Mouse (Mus musculus) embryonic stem cell, embryonic (primary cell): ENCODE measurements at regions not wholly inside any gene's neighbourhood (a gene's known extent, or its start where the extent isn't known, plus 50 kb on each side); places are given as distances from the start of the nearest gene placed in this dataset.

ENCODE experiments used
- CTCF ChIA-PET, 4 experiments: fragments of 300-600 bp in 2 of 4; fragments of 350-600 bp in 2 of 4; sonication (Branson Sonifier 250); formaldehyde crosslinking; loops; one replicate each; lab custom pipeline; 2022; ENCODE audit warnings: inconsistent platforms in 2 of 4; lab: Charles Lee
- POLR2A ChIA-PET, 4 experiments: fragments of 300-600 bp in 2 of 4; fragments of 350-600 bp in 2 of 4; sonication (Branson Sonifier 250); formaldehyde crosslinking; loops; one replicate each; lab custom pipeline; 2022; ENCODE audit warnings: antibody characterized with exemption in 4 of 4, inconsistent platforms in 1 of 4; lab: Charles Lee

- POLR2A ChIA-PET, result interaction anchor here in 2 of 4 experiments (0.6 to 2.2 kb wide), 4 partner anchors 8 to 78 kb away, joined by 3 to 14 read pairs (median 4); no protein-coding TSS in a partner anchor
- CTCF ChIA-PET, result no interaction called here
Measured at GRCm38 (mm10) chr6:134320379-134320932, 75.7 kb upstream of the Bcl2l14 start.

DNA sequence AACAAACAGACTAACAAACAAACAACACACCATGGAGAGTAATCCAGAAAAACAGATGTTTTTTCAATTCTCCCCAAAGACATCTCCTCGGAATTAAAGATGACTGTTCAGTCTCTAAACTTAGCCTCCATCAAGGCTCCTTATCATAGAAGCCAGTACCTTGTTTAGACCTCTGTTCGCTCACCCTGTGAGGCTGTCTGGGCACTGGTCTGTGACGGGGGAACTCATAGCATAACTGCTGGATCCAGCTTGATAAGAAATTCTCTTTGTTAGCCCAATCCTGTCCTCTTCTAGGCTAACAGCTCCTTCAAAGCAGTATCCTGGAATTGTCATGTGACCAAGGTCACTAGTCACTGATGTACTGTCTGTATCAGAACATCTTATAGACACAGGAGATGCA is 72.1 kb upstream of the Bcl2l14 start:
- ChIA-PET CTCF (no interaction called here), POLR2A (no interaction called here)

GRCm38 (mm10) chr6:134325564-134325963 is 70.6 kb upstream of the Bcl2l14 start:
- ChIA-PET CTCF (no interaction called here), POLR2A (interaction anchor here in 1 of 4 experiments (1.0 to 1.1 kb wide), 2 partner anchors 9 to 24 kb away, joined by 3 to 4 read pairs; no protein-coding TSS in a partner anchor)

DNA sequence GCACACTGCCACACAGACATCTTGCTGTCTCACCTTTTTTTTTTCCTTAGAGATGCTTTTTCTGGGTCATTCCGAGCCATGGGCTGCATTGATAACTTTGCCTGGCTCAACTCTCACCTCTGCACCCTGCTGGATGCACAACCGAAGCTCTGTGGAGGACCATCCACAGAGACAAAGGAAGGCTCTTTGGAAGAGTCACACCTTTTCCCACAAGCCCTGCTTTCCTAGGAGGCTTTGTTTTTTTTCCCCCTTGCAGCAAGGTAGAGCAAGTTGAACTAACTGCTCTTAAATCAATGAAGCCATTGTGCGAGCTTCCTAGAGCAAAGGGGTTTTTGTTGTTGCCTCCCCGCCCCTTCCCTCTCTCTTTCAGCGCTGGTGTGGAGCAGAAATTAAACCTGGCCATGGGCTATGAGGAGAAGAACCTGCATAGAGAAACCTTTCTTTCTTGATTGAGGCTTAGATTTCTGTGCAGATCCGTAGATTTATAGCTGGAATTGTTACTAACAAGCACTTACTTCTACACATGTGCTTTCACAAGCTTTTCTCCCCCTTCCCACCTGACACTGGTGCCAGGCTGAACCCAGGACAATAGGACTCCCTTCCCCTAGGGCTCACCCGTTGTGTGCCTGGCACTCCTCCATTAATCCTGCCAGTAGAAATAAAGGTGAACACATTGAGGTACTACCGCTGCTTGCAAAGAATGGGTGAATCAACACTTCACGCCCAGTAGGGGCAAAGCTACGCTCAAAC is 66.4 kb upstream of the Bcl2l14 start:
- CTCF ChIA-PET, result interaction anchor here in 2 of 4 experiments (0.5 to 1.1 kb wide), 3 partner anchors 39 to 533 kb away, joined by 3 to 6 read pairs (median 3); no protein-coding TSS in a partner anchor

GRCm38 (mm10) chr6:134330300-134330640 is 65.8 kb upstream of the Bcl2l14 start:
- CTCF ChIA-PET, result interaction anchor here in 2 of 4 experiments (0.5 to 1.1 kb wide), 2 partner anchors 39 to 533 kb away, joined by 3 to 6 read pairs; no protein-coding TSS in a partner anchor
- POLR2A ChIA-PET, result interaction anchor here in 2 of 4 experiments (0.9 to 1.6 kb wide), 6 partner anchors 10 to 39 kb away, joined by 3 to 10 read pairs (median 3); no protein-coding TSS in a partner anchor

More for the DNA sequence above, 66.4 kb upstream of the Bcl2l14 start:
- POLR2A ChIA-PET, result interaction anchor here in 2 of 4 experiments (0.7 to 1.6 kb wide), 8 partner anchors 9 to 88 kb away, joined by 3 to 10 read pairs (median 3); no protein-coding TSS in a partner anchor

GRCm38 (mm10) chr6:134332718-134333432 is 63.2 kb upstream of the Bcl2l14 start:
- CTCF ChIA-PET, result no interaction called here
- POLR2A ChIA-PET, result interaction anchor here in 2 of 4 experiments (0.7 to 2.6 kb wide), 8 partner anchors 11 to 58 kb away, joined by 3 to 20 read pairs (median 4); no protein-coding TSS in a partner anchor

DNA sequence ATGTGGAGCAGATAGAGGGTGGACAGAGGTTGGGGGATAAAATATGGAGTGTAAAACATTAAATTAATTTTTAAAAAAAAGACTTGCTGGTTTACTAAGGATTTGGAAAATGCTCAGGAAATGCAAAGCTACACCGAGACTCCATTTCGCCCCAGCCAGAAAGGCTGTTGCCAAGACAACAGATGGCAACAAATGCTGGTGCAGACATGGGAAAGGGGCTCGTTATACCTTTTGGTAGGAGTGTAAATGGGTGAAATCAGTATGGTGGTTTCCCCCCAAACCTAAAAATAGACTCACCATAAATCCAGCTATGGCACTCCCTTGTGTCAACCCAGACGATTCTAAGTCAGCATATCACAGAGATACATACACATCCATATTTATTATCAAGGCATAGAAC is 60.4 kb upstream of the Bcl2l14 start:
- CTCF ChIA-PET, result interaction anchor here in 1 of 4 experiments (0.6 to 0.7 kb wide), 2 partner anchors 60 to 563 kb away, joined by 4 read pairs; no protein-coding TSS in a partner anchor

GRCm38 (mm10) chr6:134342796-134343605 is 53.1 kb upstream of the Bcl2l14 start:
- ChIA-PET CTCF (interaction anchor here in 1 of 4 experiments (0.6 kb wide), 2 partner anchors 282 to 532 kb away, joined by 3 to 4 read pairs; no protein-coding TSS in a partner anchor), POLR2A (interaction anchor here in 2 of 4 experiments (1.5 to 2.8 kb wide), 2 partner anchors 8 kb away, joined by 6 to 9 read pairs; no protein-coding TSS in a partner anchor)

More for the DNA sequence above, 60.4 kb upstream of the Bcl2l14 start:
- POLR2A ChIA-PET, result interaction anchor here in 3 of 4 experiments (0.5 to 2.1 kb wide), 6 partner anchors 10 to 590 kb away, joined by 3 to 6 read pairs (median 3); no protein-coding TSS in a partner anchor

GRCm38 (mm10) chr6:134343606-134343901 is 52.6 kb upstream of the Bcl2l14 start:
- CTCF ChIA-PET, result no interaction called here
- POLR2A ChIA-PET, result interaction anchor here in 1 of 4 experiments (0.7 to 1.1 kb wide), 2 partner anchors 10 kb away, joined by 3 to 4 read pairs; no protein-coding TSS in a partner anchor
